Mouse (Mus musculus) liver, postnatal 0 days (tissue): ENCODE results near the gene Utrn. TPM values are rescaled to one million over a fixed set of nuclear protein-coding genes. Genes with fewer than 3 reads are reported as not detected.

Experiments used
- ATAC-seq: fragments of 200-750 bp; cut with Nextera tagmentation; 2 replicates; pipeline ENCODE4 v1.8.0; 2017; ENCODE audit warnings: mild to moderate bottlenecking, moderate library complexity
- DNase-seq: peaks from one replicate; pipeline ENCODE4 v3.0.0-alpha.2; 2016
- H3K27ac ChIP-seq: fragments of 300-500 bp; sonication (generic); 2 replicates; pipeline ENCODE4 v1.5.1; 2014; ENCODE audit warnings: antibody characterized with exemption, moderate library complexity, mild to moderate bottlenecking, low read depth
- H3K27me3 ChIP-seq: fragments of 300-500 bp; sonication (generic); 2 replicates; pipeline ENCODE4 v1.6.1; 2014; ENCODE audit warnings: low read length, control low read depth, mixed read lengths; ENCODE audit not compliant: insufficient read depth
- H3K36me3 ChIP-seq: fragments of 300-500 bp; sonication (generic); replicated peaks from 2 replicates; pipeline ENCODE4 v1.6.1; 2014; ENCODE audit warnings: mild to moderate bottlenecking, control low read depth, low read length, moderate library complexity, mixed read lengths; ENCODE audit not compliant: insufficient read depth
- H3K4me1 ChIP-seq: fragments of 300-500 bp; sonication (generic); 2 replicates; pipeline ENCODE4 v1.6.1; 2014; ENCODE audit warnings: antibody characterized with exemption, mild to moderate bottlenecking, control low read depth; ENCODE audit not compliant: insufficient read depth
- H3K4me2 ChIP-seq: fragments of 300-500 bp; sonication (generic); 2 replicates; pipeline ENCODE4 v1.6.1; 2014; ENCODE audit warnings: low read depth, mild to moderate bottlenecking, low read length, moderate library complexity, mixed read lengths
- H3K4me3 ChIP-seq: fragments of 300-500 bp; sonication (generic); 2 replicates; pipeline ENCODE4 v1.5.1; 2014; ENCODE audit warnings: low read depth, low read length
- H3K9ac ChIP-seq: fragments of 300-500 bp; sonication (generic); replicated peaks from 2 replicates; pipeline ENCODE4 v1.6.1; 2014; ENCODE audit warnings: mild to moderate bottlenecking, moderate library complexity
- H3K9me3 ChIP-seq: fragments of 300-500 bp; sonication (generic); 2 replicates; pipeline ENCODE4 v1.6.1; 2016; ENCODE audit warnings: mild to moderate bottlenecking, control low read depth, low read length, mixed read lengths
- CTCF ChIP-seq: sonication (generic); IDR thresholded peaks from 2 replicates; pipeline ENCODE4 v1.5.1; 2016; ENCODE audit warnings: antibody characterized with exemption, low read depth
- EP300 ChIP-seq: IDR thresholded peaks from 2 replicates; pipeline ENCODE4 v1.6.1; 2016; ENCODE audit warnings: antibody characterized with exemption, low read depth, mild to moderate bottlenecking
- WGBS: fragments of 180-500 bp; shearing (Covaris S2); extraction: QIAGEN DNeasy Blood & Tissue Kit; methylation state at CpG from one replicate; pipeline ENCODE4 v1.1.7; 2014; ENCODE audit not compliant: insufficient replicate concordance; 5-methylcytosine and 5-hydroxymethylcytosine counted together
- polyA plus RNA-seq: library from polyadenylated mRNA; unstranded; fragments of >200 nt; fragmentation: Nextera tagmentation; extraction: Ambion mirVana; gene quantifications from 2 replicates; pipeline ENCODE4 v1.2.1, GENCODE M21; 2015

Utrn gene
- polyA plus RNA-seq, 1 experiment from 2014 or later = 9.7 TPM

GRCm38 (mm10) chr10:12534301-12534700 is 334.9 kb downstream of the Utrn start:
- H3K4me2 ChIP-seq = no peak overlapping the region
- ATAC-seq (no peak), DNase-seq (no peak)
- H3K9me3 ChIP-seq = no peaks in the 10 kb centered on the region
- no peaks in the 10 kb centered on the region for H3K36me3 ChIP-seq
- H3K27me3 ChIP-seq = no peaks in the 10 kb centered on the region
- H3K4me3 ChIP-seq = no peak overlapping the region
- TF ChIP-seq EP300 = no peak
- no peak for TF ChIP-seq CTCF
- 55% methylated on average over 3 of the region's 3 CpGs for WGBS
- H3K4me1 ChIP-seq = no peaks in the 10 kb centered on the region
- H3K9ac ChIP-seq = no peak overlapping the region
- no peak overlapping the region for H3K27ac ChIP-seq

GRCm38 (mm10) chr10:12522078-12522477 is 347.1 kb downstream of the Utrn start:
- H3K36me3 ChIP-seq = peaks cover 8% of the 10 kb centered on the region
- no peaks in the 10 kb centered on the region for H3K27me3 ChIP-seq
- no peaks in the 10 kb centered on the region for H3K4me1 ChIP-seq
- H3K4me2 ChIP-seq = no peak overlapping the region
- H3K9ac ChIP-seq = no peak overlapping the region
- H3K9me3 ChIP-seq = no peaks in the 10 kb centered on the region
- H3K4me3 ChIP-seq = no peak overlapping the region
- no peak overlapping the region for H3K27ac ChIP-seq
- DNase-seq = no peak
- 44% methylated on average over 1 of the region's 1 CpGs for WGBS
- no peak for ATAC-seq
- TF ChIP-seq EP300 (no peak), CTCF (no peak)

- H3K36me3 ChIP-seq = peaks cover 4% of the 10 kb centered on the region
- no peak for ATAC-seq
Measured at GRCm38 (mm10) chr10:12518162-12518561, 351.0 kb downstream of the Utrn start.

GRCm38 (mm10) chr10:12505568-12505967 is 363.6 kb downstream of the Utrn start:
- 66% methylated on average over 7 of the region's 7 CpGs for WGBS

More at GRCm38 (mm10) chr10:12518162-12518561, 351.0 kb downstream of the Utrn start:
- no peak for DNase-seq
- WGBS = 43% methylated on average over 3 of the region's 3 CpGs
- Histone ChIP-seq H3K4me2 (no peak overlapping the region), H3K9me3 (no peaks in the 10 kb centered on the region), H3K27me3 (no peaks in the 10 kb centered on the region), H3K4me3 (no peak overlapping the region), H3K4me1 (no peaks in the 10 kb centered on the region), H3K9ac (no peak overlapping the region), H3K27ac (no peak overlapping the region)
- TF ChIP-seq CTCF = no peak
- no peak for TF ChIP-seq EP300

GRCm38 (mm10) chr10:12500489-12500888 is 368.7 kb downstream of the Utrn start:
- Histone ChIP-seq H3K9me3 (no peaks in the 10 kb centered on the region), H3K4me1 (no peaks in the 10 kb centered on the region), H3K4me2 (no peak overlapping the region), H3K36me3 (peaks cover 7% of the 10 kb centered on the region; the same call in 1 of the 2 replicates), H3K27me3 (no peaks in the 10 kb centered on the region), H3K9ac (no peak overlapping the region), H3K4me3 (no peak overlapping the region), H3K27ac (no peak overlapping the region)
- ATAC-seq = no peak
- TF ChIP-seq CTCF (no peak), EP300 (no peak)
- DNase-seq = no peak
- 72% methylated on average over 5 of the region's 5 CpGs for WGBS

More at GRCm38 (mm10) chr10:12505568-12505967, 363.6 kb downstream of the Utrn start:
- no peak overlapping the region for H3K4me2 ChIP-seq
- no peaks in the 10 kb centered on the region for H3K4me1 ChIP-seq
- no peak overlapping the region for H3K9ac ChIP-seq
- peaks cover 7% of the 10 kb centered on the region; the same call in 1 of the 2 replicates for H3K36me3 ChIP-seq
- H3K27me3 ChIP-seq = no peaks in the 10 kb centered on the region
- H3K27ac ChIP-seq = no peak overlapping the region
- ATAC-seq (no peak), DNase-seq (no peak)
- H3K9me3 ChIP-seq = no peaks in the 10 kb centered on the region
- H3K4me3 ChIP-seq = no peak overlapping the region
- TF ChIP-seq CTCF (no peak), EP300 (no peak)

GRCm38 (mm10) chr10:12497555-12497954 is 371.6 kb downstream of the Utrn start:
- TF ChIP-seq EP300 (no peak), CTCF (no peak)
- no peak overlapping the region for H3K4me2 ChIP-seq
- H3K4me3 ChIP-seq = no peak overlapping the region
- peaks cover 7% of the 10 kb centered on the region; the same call in 1 of the 2 replicates for H3K36me3 ChIP-seq
- no peaks in the 10 kb centered on the region for H3K4me1 ChIP-seq
- ATAC-seq (no peak), DNase-seq (no peak)
- no peaks in the 10 kb centered on the region for H3K27me3 ChIP-seq
- 62% methylated on average over 8 of the region's 8 CpGs for WGBS
- no peak overlapping the region for H3K9ac ChIP-seq
- H3K9me3 ChIP-seq = no peaks in the 10 kb centered on the region
- no peak overlapping the region for H3K27ac ChIP-seq
